Mouse (Mus musculus) thymus, postnatal 25 days (tissue): Measurements from ENCODE around the gene Tmem273.
A peak's percentile ranks its signal among the peaks of the same experiment; 100 is the strongest.

Experiments used
- DNase-seq: peaks from one replicate; pipeline ENCODE4 v3.0.0; 2022

The Tmem273 gene

GRCm38 (mm10) chr14:32785556-32786130 lies at the start of gene Tmem273:
Gene Tmem273 (plus strand): TSS chr14:32785963.
- DNase-seq, result no peak

GRCm38 (mm10) chr14:32736561-32736960 lies 49.2 kb upstream of the Tmem273 start:
- no peak for DNase-seq

- DNase-seq, result no peak
Observed at GRCm38 (mm10) chr14:32738586-32738985, 47.2 kb upstream of the Tmem273 start.

GRCm38 (mm10) chr14:32748519-32748918 lies 37.2 kb upstream of the Tmem273 start:
- DNase-seq, result no peak

GRCm38 (mm10) chr14:32750727-32751126 lies 35.0 kb upstream of the Tmem273 start:
- no peak for DNase-seq

GRCm38 (mm10) chr14:32754286-32754685 lies 31.5 kb upstream of the Tmem273 start:
- DNase-seq, result no peak

GRCm38 (mm10) chr14:32762177-32762576 lies 23.6 kb upstream of the Tmem273 start:
- DNase-seq, result no peak

- DNase-seq, result no peak
Observed at GRCm38 (mm10) chr14:32770563-32770962, 15.2 kb upstream of the Tmem273 start.

GRCm38 (mm10) chr14:32772085-32772484 lies 13.7 kb upstream of the Tmem273 start:
- DNase-seq, result no peak

GRCm38 (mm10) chr14:32772791-32773190 lies 13.0 kb upstream of the Tmem273 start:
- peak; percentile 3 for DNase-seq

- no peak for DNase-seq
Observed at GRCm38 (mm10) chr14:32773456-32773855, 12.3 kb upstream of the Tmem273 start.

- DNase-seq, result no peak
Observed at GRCm38 (mm10) chr14:32776077-32776476, 9.7 kb upstream of the Tmem273 start.

- no peak for DNase-seq
Observed at GRCm38 (mm10) chr14:32778362-32778761, 7.4 kb upstream of the Tmem273 start.

GRCm38 (mm10) chr14:32782866-32783265 lies 2.9 kb upstream of the Tmem273 start:
- DNase-seq, result no peak

GRCm38 (mm10) chr14:32784130-32784747 lies 1.5 kb upstream of the Tmem273 start:
- peak; percentile 7 for DNase-seq

GRCm38 (mm10) chr14:32784748-32785134 lies 1.0 kb upstream of the Tmem273 start:
- DNase-seq, result no peak

GRCm38 (mm10) chr14:32787691-32788090 lies 1.9 kb downstream of the Tmem273 start:
- no peak for DNase-seq

- no peak for DNase-seq
Observed at GRCm38 (mm10) chr14:32796375-32796774, 10.6 kb downstream of the Tmem273 start.

- no peak for DNase-seq
Observed at GRCm38 (mm10) chr14:32797803-32798202, 12.0 kb downstream of the Tmem273 start.

- no peak for DNase-seq
Observed at GRCm38 (mm10) chr14:32798355-32798754, 12.6 kb downstream of the Tmem273 start.

GRCm38 (mm10) chr14:32800048-32800447 lies 14.3 kb downstream of the Tmem273 start:
- DNase-seq, result no peak

GRCm38 (mm10) chr14:32801016-32801661 lies 15.4 kb downstream of the Tmem273 start:
- DNase-seq, result no peak

- DNase-seq, result no peak
Observed at GRCm38 (mm10) chr14:32801662-32802024, 15.9 kb downstream of the Tmem273 start.

- no peak for DNase-seq
Observed at GRCm38 (mm10) chr14:32810111-32810510, 24.3 kb downstream of the Tmem273 start.

GRCm38 (mm10) chr14:32812429-32812828 lies 26.7 kb downstream of the Tmem273 start:
- no peak for DNase-seq
